Mouse (Mus musculus): ENCODE data around the gene Aym1.
"Not testable (repeated sequence)": the region's sequence is repeated elsewhere in the genome, so short reads cannot be mapped to it uniquely, and the experiment has no call there.

The Aym1 gene

DNA sequence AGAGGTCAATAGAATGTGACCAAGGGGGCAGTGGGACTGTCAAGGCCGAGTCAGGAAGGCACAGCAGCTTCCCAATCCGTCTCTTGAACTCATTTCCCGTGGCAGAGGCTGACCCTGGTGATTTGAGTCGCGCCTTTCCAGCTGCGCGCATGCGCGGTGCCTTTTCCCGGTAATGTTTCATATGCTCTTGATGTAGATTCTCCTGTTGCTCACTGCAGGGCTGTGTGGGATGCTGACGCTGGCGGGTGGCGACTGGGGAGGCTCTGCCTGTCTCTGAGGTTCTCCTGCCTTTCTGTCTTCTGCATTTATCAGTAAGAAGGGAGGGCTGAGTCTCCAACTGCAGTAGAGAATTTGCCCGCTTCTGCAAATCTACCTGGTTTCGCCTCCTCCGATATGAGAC, 2.8 kb upstream of the Aym1 start:
- DNase-seq (ENCODE audit: low spot score), result no peak

DNA sequence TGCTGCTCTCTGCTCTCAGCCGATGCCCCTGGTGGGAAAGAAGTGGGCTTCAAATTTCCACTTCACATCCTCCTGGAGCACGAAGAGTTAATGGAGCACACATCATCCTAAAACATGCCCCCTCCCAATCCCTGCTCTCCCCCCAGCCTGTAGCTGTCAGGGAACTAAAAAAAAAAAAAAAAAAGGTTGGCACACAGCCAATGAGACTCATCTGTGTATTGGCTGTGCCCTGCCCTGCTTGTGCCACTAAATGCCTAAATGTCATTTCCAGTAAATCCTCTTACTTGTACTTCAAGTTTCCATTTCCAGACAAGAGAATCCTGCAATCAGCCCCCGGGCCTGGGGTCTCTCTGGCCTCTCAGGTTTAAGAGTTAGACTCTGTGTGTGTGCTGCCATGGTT, 562 bp downstream of the Aym1 start:
- DNase-seq (ENCODE audit: low spot score), result no peak

DNA sequence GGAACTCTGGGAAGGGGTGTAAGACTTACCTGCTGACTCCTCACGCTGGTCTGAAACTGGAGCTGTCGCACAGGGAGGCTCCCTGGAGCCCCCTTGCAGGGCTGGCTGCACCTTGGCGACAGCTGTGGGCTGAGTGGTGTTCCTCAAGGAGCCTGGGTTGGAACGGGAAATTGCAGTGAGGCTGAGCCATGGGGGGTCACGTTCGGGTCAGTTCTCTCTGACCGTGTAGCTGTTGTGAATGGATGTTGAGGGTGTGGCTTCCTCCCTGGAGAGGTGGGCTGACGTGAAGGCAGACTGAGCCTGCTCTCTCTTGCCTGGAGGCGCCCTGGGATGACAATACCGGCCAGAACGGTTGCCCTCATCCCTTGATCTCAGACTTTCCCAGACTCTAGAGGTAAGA, 1.7 kb downstream of the Aym1 start:
- no peak for DNase-seq (ENCODE audit: low spot score)

DNA sequence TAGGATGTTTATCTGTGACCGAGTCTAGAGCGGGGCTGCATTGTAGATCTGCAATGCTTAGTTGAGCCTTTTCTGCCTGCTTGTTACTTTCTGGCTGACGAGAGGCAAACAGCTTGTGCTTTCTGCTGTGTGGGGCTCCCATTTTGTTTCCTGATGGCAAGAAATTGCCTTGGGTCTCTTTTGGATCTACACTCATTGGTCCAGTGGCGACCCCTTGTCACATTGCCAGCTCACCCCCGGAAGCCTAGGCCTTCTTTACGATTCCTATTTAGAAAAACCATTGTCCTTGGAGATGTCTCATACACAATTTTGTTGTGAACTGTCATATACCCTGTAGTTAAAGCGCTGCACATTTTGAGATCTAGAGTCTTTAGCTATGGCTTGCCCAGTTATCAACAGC, 4.2 kb downstream of the Aym1 start:
- no peak for DNase-seq (ENCODE audit: low spot score)

DNA sequence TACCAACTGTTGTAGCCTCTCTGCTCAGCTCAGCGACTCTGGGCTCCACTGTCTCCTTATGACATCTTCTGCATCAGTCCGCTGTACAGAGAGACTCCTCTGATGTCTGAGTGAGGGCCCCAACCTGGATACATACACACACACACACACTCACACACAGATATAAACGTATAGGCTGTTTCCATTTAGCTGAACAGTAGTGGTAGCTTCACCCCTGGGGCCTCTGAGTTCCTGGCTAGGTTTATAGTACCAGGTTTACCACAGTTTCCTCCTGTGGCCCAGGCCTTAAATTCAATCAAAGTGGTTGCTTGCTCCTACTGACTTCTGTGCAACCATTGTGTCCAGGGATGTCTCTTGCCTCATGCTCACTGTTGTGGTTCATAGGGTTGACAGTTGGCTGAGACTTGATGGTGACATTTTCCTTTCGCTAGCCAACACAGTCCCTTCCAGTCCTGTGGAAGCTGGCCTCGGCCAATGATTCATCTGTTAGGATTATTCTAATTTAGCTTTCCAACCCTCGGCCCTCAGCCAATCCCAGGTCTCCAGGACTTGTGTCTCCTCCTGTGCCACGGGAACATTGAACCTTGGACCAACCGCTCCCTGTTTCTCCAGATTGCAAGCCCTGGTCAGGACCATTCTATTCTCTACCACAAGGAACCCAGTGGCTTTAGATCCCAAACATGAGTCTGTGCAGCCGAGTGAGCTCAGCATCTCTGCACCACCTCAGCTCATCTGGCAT, 5.3 kb downstream of the Aym1 start:
- no peak for DNase-seq (ENCODE audit: low spot score)

DNA sequence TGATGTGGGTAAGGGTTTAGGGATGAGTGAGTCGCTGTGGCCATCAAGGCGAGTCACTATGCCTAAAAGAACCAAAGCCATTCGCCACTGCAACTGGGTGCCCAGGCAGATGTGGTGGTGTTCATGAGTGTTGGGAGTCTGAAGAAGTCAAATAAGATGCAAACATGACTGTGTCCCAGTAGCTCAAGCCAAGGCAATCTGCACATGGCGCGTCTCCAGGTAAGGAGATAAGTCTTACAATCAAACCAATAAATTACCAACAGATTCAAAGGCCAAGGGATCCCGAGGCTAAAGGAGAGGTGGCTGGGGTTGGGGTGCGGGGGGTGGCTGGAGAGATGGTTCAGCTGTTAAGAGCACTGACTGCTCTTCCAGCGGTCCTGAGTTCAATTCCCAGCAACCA, 6.1 kb downstream of the Aym1 start:
- no peak for DNase-seq (ENCODE audit: low spot score)

DNA sequence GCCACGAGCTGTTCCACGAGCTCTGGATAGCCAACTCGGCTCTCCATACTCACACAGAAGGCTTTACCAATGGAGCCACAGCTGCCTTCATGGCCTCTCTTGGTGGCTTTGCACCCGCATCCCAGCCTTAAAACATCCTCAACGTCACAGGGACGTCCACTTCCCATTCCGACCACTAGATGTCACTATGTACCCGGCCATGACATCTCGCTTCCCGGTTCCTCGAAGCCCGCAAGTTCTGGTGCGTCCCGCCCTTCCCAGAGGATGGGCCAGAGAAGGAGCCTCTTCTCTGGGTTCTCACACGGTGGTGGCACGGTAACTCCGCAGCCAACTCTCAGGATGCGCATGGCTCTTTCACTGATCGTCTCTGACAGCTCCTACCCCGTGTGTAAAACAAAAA, 8.8 kb downstream of the Aym1 start:
- peak; percentile 7 for DNase-seq (ENCODE audit: low spot score)

DNA sequence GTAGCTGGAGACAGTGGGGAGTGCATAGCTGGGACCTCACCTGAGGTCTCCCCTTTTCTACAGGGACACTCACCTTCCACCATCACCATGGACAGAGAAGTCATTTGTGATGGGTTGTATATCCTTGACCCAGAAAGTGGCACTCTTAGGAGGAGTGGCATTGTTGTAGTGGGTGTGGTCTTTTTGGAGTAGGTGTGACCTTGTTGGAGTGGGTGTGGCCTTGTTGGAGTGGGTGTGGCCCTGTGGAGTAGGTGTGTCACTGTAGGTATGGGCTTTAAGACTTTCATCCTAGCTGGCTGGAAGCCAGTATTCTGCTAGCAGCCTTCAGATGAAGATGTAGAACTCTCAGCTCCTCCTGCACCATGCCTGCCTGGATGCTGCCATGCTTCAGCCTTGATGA, 10.6 kb downstream of the Aym1 start:
- DNase-seq (ENCODE audit: low spot score), result not testable (repeated sequence)

DNA sequence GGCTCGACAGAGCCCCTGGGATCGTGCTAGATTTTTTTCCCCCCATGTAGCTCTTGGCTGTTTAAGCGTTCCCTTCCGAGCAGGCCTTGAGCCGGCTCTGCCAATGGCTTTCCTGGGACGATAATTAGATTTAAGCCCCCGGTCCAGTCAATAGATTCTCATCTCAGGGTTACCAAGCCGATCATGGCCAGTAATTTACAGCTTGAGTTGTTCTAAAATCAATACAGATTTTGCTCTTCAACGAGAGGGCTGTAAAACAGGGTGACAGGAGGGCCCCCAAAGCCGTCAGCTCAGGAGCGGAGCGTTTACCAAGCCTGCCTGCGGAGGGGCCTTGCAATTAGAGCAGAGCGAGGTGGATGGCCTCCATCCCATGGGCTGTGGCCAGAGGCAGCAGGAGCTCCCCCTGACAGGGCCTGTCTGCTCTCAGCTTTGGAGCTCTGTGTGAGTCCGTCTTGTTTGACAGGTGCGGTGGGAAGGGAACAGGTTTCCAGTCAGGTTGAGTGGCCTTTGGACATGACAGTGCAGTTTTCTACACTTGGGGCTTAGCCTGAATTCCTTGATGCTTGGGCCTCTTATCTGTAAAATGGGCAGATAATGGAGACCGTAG, 12.3 kb downstream of the Aym1 start:
- no peak for DNase-seq (ENCODE audit: low spot score)

DNA sequence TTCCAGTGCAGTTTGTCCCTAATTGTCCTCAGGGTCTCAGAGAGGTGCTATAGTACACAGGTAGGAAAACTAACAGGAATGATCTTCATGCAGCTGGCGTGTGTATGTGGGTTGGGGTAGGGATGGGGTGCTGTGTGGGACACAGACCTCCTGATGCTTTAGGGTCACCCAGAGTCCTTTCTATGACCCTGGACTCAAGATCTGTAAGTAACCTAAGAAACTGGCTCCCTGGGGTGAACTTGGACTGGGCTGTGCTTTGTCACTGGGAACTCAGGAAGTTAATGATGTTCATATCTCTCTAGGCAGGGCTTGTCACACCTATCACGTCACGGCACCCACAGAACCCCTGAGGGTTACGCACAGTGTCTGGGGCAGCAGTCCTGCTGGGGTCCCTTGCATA, 15.4 kb downstream of the Aym1 start:
- DNase-seq (ENCODE audit: low spot score), result no peak

DNA sequence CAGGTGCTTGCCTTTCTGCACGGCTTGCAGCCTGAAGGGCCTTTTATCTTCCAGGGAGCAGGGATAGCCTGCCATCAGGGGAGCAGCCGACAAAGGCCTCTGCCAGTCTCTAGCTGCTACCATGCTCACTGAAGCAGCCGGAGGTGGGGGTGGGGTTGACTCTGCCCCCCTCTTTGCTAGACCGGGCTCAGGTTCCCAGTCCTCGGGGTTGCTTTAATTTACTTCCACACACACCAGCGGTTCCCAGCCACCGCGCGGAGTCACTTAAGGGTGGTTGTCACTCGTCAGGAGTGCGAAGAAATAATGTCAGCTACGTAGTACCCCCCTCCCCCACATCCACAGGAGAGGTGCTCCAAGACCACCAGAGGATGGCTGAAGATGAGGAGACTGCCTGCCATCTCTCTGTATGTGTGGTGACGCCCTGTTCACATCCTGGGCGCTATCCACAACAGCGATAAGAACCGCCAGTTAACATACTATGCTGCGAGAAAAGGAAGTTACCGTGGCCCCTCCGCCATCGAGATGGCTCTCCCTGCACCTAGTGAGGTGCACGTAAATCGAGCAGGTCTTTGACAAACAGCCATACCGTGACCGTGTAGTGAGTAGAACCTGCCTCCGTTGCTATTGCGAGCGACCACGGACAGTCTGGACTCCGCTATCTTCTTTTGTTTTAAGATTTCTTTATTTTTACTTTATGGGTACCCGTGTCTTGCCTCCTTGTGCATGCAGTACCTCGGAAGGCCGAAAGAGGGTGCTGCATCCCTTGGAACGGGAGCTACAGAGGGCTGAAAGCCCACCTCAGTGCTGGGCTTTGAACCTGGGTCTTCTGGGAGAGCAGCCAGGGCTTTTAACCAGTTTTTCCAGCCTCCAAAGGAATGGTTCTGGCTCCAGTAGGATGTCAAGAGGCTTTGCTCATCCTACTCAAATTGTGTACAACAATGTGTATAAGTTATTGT, 16.2 kb downstream of the Aym1 start:
- DNase-seq (ENCODE audit: low spot score), result no peak

DNA sequence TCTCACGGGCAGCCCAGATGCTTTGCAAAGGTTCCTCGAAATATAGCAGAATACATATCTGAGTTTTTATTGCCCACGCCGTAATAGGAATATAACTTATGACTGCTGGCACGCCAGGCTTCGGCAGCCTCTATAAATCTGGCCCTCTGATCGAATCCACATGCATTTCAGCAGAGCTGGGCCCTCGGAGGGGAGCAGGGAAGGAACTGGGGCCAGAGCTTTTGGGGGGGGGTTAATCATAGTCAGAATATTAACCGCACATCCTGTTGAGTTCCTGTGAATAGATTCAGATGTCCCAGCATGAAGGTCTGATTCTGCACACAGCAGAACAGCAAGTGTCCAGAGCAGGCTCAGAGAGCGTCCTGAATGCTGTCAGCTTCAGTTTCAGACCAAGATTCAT, 17.2 kb downstream of the Aym1 start:
- DNase-seq (ENCODE audit: low spot score), result no peak

DNA sequence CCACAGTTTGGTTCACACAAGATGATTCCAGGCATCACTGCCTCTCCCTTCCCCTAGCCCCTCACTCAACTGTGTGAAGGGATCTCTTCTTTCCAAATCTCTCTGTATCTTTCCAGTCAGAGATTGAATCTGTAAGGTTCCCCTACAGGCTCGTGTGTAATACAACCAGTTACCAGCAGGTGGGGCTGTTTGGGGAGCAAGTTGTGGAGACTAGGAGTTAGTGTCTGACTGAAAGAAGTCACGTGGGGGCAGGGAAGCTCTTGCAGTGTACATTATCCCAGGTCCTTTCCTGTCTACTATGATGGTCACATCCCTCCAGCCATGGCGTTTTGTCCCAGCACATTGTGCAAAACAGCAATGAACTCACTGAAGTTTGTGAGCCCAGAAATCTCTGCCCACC, 18.7 kb downstream of the Aym1 start:
- no peak for DNase-seq (ENCODE audit: low spot score)

DNA sequence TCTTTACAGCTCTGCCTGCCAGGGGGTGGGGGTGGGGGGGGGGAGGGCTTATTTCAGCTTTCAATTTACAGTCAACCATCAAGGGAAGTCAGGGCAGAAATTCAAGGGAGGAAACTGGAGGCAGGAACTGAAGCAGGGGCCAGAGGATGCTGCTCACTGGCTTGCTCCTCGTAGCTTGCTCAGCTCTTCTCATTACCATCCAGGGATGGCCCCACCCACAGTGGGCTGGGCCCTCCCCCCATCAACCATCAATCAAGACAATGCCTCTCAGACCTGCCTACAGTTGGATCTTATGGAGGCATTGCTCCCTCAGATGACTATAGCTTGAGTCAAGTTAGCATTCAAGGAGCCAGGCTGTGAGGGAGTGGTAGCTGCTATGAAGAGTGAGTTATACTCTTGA, 19.2 kb downstream of the Aym1 start:
- DNase-seq (ENCODE audit: low spot score), result no peak

DNA sequence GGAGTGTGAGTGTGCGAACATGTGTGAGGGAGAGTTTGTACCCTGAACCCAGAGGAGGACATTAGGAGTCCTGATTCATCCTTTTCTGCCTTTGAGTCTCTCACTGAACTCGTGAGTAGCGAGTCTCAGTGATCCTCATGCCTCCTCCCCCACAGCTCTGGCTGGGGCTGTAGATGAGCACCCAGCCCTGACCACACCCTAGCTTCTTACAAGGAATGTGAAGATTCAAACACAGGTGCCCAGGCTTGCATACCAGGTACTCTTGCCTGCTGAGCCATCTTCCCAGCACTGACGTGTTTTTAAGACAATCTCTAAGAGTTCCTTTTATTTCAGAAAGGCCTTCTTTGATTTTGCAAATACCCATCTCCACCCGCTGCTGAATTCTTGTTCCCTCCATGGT, 22.3 kb downstream of the Aym1 start:
- no peak for DNase-seq (ENCODE audit: low spot score)

DNA sequence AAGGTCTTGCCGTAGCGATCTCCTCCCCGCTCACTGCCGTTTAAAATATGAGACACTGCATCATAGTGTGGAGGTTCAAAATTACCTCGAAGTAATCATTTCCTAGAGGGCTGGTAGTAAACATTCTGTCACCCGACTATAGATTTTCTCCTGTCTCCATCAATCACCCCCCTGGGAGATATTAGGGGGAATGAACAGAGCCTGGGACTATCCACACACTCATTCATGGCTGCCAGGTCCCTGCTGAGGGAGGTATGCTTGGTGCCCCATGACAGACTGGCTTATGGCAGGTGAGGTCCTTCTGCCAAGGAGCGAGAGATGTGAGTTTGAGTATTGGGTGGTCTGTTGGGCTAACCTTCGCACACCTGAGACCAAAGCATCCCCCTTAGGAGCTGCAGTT, 23.5 kb downstream of the Aym1 start:
- no peak for DNase-seq (ENCODE audit: low spot score)

DNA sequence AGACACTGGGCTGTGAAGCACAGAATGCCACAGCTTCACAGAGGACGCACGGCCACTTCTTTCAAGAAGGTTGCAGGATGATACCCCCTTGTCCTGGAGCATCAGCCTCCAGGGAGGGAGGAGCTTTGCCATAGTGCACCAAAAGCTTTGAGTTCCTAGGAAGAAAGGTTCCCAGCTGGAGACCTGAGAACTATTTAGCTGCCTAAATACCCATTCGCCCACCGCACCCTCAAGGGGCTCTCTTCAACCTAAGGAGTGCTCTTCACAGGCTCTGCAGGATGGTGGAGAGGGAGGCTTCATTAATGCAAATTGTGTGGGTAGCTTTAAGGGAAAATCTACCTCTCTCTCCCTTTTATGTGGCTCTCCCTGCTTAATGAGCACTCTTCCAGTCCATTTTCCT, 25.5 kb downstream of the Aym1 start:
- no peak for DNase-seq (ENCODE audit: low spot score)

DNA sequence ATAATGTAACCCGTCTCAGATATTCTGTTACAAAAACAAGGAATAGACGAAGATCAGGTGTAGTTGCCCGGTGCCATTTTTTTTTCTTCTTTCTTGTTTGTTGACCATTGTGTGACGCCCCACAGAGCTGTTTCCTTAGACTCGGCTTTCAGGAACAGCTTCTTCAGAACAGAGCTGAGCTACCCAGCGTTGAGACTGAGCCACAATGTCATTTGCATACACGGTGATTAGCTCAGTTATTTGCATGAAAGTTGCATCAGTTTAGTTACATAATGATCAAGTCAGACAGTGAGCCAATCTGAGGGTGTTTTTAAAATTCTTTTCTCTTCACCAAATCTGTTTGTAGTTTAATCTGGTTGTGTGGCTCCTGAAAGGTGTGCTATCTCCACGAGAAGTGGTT, 36.7 kb downstream of the Aym1 start:
- DNase-seq (ENCODE audit: low spot score), result no peak

DNA sequence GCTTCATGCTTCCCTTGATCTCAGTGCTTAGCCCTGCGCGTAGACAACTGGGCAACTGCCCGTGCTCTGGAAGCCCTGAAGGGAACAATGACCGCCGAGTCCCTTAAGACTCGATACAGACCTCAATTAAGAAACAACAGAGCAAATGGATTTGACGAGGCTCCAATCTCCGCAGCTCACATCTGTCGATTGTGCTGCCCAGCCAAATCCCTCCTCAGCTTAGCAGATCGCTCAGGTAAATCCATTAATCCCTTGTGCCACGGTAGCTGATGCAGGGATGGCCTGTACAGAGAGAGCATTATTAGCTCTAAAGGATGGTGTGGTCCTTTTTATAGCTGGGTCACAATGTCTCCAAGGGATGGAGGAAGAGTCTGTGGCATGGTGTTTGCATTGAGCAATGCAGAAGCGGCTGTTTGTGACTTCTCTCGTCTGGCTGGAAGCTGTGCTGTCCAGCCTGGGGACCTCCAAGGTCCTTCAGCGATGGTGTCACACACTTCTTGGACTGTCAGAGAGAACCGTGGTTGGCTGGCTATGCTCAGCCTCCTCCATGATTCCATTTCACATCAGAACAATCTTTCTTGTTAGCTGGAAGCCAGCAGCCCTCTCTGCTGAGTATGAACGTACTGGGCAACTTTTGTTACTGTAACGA, 39.3 kb downstream of the Aym1 start:
- no peak for DNase-seq (ENCODE audit: low spot score)

DNA sequence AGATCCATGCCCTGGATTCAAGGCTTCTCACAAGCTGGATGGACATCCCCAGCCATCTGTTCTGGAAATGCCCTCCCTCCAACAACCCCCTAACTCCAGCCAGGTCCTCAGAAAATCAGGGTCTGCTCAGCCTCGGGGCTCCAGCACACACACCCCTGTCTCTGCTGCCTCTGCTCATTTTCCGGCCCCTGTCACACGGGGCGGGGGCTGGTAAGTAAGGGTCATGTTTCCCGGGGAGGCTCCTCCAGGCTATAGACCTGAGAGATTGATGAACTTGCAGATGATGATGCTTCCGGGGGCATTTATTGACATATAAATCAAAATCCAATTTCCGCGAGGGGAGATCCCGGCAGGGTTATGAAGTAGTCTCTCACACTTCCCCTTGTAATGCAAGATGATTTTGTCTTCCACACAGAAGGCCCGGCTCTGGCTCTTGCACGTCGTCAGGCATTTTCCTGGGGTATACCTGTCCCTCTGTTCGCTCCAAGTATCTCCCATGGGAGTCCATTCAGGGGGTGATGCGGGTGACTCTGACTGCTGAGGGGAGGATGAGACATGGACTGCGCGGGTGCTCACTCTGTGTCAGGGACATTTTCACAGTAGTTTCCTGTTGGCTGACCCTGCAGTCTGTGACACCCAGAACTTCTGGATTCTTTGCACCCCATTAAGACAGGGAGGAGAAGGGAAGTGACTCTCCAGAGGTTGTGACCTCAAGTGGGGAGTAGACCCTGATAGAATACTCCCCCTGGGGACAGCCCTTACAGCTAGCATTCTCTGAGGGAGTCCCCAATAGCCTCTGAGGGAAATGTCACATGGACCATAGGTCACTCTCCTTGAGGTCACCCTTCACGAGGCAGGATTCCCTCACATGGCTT, 40.6 kb downstream of the Aym1 start:
- no peak for DNase-seq (ENCODE audit: low spot score)

DNA sequence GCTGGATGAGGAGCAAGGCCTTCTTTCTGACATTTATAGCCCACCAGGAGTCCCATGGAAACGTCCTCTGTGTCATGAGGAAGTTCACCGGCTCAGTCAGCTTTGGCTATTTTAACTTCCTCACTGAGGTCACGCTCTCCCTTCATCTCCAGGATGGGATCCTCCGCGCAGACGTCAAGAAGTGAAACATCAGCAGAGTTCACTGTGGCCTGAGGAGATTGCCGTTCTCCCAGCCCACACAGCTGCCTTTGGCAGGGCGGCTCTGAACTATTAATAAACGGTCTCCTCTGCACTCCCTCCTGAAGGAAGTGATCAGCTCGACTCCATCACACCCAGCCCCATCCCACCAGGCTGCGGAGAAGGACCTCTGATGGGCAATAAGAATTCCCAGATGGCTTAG, 45.6 kb downstream of the Aym1 start:
- no peak for DNase-seq (ENCODE audit: low spot score)

DNA sequence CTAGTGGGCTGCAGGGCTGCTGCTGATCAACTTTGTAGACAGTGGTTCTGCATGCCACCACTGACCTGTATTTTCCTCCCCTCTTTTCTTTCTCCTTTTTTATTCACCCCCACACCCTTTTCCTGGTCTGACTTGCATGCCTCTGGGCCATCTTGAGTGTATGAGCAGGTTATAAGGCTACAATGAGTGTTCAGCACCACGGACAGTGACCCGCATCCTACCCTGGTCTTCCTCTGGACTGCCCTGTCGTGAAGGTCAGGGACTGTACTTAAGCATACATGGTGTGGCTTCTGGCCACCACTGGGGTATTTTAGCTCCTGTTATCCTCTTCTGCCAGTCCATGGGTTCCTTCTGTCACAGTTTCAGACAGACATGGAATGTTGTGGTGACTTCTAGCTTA, 50.3 kb downstream of the Aym1 start:
- no peak for DNase-seq (ENCODE audit: low spot score)
